Mouse (Mus musculus) C2C12 (cell line): ENCODE measurements at regions not wholly inside any gene's neighbourhood (a gene's known extent, or its start where the extent isn't known, plus 50 kb on each side); places are given as distances from the start of the nearest gene placed in this dataset.

Experiments used
- CEBPB ChIP-seq: IDR thresholded peaks from one replicate; pipeline ENCODE4 v1.6.1; 2011; ENCODE audit warnings: low read depth, mild to moderate bottlenecking, control low read depth, moderate library complexity
- CTCF ChIP-seq: IDR thresholded peaks from one replicate; pipeline ENCODE4 v1.5.1; 2011; ENCODE audit not compliant: control insufficient read depth, insufficient read depth, insufficient read length
- FOSL1 ChIP-seq: IDR thresholded peaks from one replicate; pipeline ENCODE4 v1.8.0; 2011; ENCODE audit warnings: mild to moderate bottlenecking, low read length; ENCODE audit not compliant: poor library complexity, insufficient read depth, severe bottlenecking
- MAX ChIP-seq: IDR thresholded peaks from one replicate; pipeline ENCODE4 v1.6.1; 2011; ENCODE audit warnings: mild to moderate bottlenecking, control low read depth
- MYOD1 ChIP-seq: IDR thresholded peaks from one replicate; pipeline ENCODE4 v1.6.1; 2011; ENCODE audit warnings: low read depth; ENCODE audit not compliant: control insufficient read depth, insufficient read length
- USF1 ChIP-seq: IDR thresholded peaks from one replicate; pipeline ENCODE4 v1.6.1; 2011; ENCODE audit warnings: low read depth, mild to moderate bottlenecking, control low read depth, moderate library complexity

DNA sequence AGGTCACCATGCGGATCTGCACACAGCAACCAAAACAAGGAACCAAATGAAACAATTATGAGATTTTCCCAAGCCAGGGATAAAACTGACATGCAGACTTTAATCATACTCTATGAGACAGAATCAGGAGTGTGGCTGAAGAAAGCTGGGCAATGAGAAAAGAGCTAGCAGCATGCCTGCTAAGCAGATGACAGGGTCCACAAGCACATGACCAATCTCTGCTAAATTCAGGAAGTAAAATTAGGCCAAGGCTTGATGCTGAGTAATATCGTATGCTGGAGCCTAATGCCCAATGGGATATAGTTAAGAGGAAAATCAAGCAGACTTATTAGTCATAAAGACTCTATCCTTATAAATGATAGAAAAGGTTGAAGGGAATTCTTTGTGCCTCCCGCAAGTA is 202.8 kb downstream of the Il15 start:
- TF ChIP-seq MAX (no peak), CTCF (no peak), USF1 (no peak), MYOD1 (no peak), CEBPB (no peak), FOSL1 (no peak)
